Mouse (Mus musculus): Measurements from ENCODE around the gene Schip1. TPM values are rescaled to one million over a fixed set of nuclear protein-coding genes. Genes with fewer than 3 reads are reported as not detected.

The Schip1 gene
- total RNA-seq, 2 experiments from 2014 or later, result 211 to 215 TPM

DNA sequence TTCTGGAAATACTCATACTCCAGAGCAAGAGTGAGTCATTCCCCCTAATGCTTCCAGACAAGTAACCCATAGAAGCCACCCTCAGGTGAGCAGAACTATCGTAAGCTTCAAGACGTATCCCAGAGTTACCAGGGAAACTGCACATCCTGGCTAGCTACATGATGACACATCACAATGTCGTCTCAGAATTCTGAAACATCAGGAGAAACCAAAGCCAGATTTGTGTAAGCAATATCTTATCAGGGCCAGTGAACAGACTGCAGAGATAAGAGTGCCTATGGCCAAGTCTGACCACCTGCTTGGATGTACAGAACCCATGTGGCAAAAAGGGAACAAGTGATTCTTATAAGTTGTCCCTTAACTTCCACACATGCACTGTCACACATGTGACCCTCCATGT, 440.2 kb downstream of the Schip1 start:
- no peak for DNase-seq (ENCODE audit: low spot score in 2 of 2)

DNA sequence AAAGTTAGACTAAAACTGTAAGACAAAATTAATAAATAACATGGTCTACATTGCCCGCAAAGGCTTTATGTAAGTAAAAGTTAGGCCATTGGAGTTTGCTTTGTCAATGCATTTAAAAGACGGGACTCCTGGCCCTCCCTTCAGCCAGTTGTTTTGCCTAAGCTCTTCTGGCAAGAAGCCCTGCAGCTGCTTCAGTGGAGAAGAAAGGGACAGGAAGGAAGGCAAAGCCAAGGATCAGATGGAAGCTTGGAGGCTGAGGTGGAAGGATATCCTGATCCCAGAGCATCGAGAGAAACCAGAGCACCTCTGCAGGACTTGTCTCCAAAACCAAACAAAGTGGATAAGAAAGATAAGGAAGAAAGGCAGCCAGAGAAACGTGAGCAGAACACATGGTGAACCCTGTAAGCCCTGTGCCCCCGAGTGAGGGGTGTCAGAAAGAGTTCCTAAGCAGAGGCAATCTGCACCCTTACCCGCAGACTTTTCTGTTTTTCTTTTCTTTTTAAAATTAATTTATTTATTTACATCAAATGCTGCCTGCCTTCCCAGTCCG, 442.2 kb downstream of the Schip1 start:
- DNase-seq (ENCODE audit: low spot score in 2 of 2), result no peak

DNA sequence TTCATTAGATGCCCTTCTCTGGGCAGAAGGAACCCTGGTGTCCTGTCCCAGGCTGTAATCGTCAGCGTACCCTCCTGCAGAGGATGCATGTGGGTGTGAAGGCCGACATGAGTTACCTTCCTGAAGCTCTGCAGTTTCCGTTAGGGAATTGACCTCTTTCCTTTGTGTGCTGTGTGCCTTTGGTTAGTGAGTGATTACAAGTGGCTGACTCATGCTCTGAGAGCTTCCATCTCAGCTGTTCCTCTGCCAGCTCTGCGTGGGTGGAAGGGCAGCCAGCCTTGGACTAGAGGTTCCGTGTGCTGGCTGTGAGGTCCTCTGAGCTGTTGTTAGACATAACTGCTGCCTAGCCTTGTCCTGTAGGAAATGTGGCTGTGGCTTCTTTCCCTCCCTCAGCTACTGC, 444.0 kb downstream of the Schip1 start:
- no peak for DNase-seq (ENCODE audit: low spot score in 2 of 2)

DNA sequence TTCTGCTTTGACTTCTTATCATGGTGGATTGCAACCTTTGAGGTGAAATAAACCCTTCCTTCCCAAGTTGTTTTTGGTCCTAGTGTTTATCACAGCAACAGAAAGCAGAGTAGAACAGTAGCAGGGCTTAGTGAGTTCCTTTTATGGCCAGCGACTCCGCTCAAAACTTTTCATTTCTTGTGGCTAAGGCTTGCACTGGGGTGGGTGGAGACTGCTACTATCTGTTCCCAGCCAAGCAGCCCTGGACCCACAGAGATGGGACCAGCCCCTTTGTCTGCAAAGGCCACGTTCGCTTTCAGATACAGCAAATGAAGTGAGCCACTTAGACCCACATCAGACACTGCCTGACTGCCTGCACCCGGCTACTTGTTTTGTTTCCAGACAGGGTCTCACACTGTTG, 446.3 kb downstream of the Schip1 start:
- no peak for DNase-seq (ENCODE audit: low spot score in 2 of 2)

DNA sequence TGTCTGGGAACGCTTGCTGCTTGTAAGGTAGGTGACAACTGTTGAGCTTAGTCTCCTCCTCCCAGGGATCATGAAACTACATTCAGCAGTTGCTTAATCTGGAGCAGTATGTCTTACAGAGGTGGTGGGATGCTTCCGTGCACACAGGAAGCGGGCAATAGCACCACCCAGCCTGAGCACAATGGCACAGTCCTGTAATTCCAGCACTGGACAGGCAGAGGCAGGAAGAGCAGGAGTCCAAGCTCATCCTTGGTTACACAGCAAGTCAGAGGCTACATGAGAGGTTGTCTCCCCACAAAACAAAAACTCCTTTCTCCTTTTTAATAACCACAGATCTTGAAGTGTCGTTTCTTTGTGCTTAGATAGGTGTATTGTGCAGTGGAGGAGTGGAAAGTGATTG, 447.1 kb downstream of the Schip1 start:
- no peak for DNase-seq (ENCODE audit: low spot score in 2 of 2)

DNA sequence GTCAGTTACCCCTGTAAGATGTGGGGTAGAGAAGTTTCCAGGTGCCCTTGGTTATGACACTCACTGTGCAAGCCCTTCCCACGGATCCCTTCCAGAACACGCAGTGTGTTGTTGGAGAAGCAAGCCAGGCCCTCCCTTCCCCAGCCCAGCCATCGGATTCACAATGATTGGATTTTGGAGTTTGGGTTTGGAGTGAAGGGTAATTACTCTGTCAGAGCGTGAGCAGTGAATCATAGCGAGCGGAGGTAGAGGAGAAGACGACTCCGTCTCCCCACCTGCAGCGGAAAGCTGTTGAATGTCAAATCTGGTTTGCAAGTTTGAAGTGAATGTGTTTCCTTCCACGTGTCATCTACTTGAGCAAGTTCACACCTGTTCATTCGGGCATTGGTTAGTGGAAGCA, 447.7 kb downstream of the Schip1 start:
- no peak for DNase-seq (ENCODE audit: low spot score in 2 of 2)

DNA sequence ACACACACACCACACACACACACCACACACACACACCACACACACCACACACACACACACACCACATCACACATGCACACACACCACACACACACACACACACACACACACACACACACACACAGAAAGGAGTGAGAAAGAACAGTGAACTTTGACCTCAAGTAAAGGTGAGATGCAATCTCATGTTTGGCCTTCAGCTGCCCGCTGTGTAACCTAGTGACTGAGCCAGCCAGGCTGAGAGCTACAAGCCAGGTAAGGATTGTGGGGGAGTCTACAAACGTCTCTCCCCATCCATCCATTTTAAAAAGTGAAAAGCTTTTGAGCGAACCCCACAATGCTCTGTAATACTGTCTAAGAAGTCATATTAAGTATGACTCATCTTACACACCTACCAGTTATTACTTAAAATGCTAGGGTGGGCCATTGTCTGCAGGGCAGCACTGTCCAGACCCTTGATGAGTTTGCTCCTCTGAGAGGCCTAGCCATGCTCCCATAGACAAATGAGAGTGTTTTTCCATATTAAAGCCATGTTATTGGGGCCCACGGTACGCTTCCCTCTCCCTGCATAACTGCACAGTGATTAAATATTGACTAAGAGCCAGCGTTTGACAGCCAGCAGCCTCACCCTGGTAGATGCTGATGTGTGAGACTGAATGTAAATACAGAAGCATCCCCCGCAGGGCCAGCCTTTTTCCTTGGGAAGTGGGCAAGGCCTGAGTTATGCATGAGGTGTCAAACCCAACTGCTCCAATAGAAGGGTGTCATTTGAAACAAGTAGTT, 448.9 kb downstream of the Schip1 start:
- no peak for DNase-seq (ENCODE audit: low spot score in 2 of 2)

DNA sequence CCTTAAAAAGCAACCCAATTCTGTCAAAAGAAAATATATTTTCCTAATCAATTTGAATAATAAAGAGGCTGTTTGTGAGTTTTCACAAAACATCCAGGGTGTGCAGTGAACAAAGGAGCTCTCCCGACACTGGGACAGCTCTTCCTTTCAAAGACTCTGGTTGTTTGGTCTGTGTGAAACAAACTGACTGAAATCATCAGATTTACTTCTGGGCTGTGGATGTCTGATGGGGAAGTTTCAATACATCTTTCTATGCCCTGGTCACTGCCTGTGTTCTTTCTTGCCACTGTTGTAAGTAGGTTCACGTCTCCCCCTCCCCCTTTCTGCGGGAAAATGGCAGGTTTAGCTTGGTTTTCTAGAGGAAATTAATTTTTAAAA, 449.5 kb downstream of the Schip1 start:
- DNase-seq (ENCODE audit: low spot score in 2 of 2), result no peak

DNA sequence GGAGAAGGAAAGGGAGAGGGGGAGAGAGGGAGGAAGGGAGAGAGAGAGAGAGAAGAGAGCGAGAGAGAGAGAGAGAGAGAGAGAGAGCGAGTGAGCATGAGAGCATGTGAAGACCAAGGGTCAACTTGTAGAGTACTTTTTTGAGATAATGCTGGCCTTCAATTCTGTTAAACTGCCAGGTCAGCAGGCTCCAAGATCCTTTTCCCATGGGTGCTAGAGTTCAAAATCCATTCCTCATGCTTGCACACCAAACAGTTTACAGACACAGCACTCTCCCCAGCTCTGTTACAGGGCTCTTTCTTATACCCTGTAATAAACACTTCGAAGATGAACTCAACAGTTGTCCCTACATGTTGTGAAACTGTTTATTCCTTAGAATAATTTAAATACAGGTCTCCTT, 450.1 kb downstream of the Schip1 start:
- DNase-seq (ENCODE audit: low spot score in 2 of 2), result no peak

DNA sequence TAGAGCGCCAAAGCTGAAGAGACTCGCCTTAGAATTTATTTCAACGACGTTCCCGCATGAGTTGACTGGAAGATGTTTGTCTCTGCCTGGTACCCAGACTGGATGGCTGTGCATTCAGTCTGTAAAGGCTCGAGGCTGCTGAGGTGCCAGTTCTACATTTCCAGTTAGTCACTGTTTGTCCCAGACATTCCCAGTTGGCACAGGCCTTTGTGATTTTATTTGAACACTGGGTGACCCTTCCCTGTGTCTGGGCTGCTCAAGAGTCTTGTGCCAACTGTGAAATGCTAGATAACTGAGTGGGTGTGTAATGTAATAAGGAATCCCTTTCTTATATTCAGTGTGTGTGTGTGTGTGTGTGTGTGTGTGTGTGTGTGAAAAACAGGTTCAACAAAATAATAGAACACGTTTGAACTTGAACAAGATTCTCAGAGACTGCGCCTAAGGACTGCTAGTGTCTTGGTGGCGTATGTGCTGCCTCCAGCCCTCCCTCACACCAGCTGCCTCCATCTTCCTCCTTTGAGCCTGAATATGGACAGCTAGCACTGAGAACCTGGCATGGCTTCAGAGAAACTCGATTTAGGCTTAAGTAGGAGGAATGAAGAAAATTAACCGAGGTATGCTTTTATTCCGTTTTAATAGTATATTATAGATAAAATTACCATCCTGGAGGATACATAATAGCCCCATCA, 451.9 kb downstream of the Schip1 start:
- DNase-seq (ENCODE audit: low spot score in 2 of 2), result no peak

DNA sequence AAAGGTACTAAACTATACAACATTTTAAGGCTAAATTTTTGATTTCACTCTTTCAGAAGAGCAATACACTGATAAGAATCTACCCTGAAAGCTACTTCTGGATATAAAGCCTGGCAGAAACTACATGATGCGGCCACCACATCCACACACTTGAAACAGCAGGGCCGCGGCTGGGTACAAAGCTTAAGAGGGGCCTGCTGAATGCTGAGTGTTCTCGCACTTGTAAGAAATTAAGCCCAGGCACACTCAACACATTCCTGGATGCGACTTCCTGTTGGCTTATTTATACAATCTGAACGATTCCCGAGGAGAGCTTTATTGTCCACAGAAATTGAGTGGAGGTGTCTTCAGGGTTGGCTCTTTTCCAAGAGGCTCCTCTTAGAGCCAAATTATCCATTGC, 452.6 kb downstream of the Schip1 start:
- DNase-seq (ENCODE audit: low spot score in 2 of 2), result no peak

DNA sequence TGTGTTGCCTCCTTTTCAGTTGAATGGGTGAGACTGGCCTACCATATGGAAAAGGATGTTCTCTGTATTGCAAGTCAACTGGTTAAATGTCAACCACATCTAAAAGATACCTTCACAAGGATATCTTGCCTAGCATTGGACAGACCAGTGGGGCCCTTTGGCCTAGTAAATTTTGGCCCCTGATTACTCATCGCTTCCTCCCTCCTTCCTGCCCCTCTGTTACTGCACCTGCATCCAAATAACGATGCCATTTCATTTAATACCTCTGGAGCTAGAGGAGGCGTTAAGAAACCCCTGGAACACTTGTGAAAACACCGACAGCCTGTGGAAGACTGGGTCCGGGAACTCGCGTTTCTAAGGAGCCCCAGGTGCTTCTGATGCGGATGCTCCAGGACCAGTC, 453.4 kb downstream of the Schip1 start:
- DNase-seq (ENCODE audit: low spot score in 2 of 2), result no peak

DNA sequence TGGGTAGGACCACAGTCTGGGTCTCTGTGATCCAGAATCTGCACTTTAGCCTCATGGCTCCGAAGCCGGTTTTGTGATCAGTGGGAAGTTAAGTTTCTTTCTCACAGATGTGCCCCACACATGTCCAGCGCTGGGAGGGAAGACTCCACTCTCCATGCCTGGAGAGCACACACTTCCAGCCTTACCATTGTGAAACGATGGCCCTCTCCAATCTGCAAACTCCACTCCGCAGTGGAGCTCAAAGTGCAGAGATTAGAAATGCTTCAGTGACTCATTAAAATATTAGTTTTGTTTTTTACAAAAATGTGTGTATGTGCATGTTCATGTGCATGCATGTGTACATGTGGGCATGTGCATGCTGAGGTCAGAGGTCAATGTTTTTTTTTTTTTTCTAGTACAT, 454.0 kb downstream of the Schip1 start:
- DNase-seq (ENCODE audit: low spot score in 2 of 2), result no peak

DNA sequence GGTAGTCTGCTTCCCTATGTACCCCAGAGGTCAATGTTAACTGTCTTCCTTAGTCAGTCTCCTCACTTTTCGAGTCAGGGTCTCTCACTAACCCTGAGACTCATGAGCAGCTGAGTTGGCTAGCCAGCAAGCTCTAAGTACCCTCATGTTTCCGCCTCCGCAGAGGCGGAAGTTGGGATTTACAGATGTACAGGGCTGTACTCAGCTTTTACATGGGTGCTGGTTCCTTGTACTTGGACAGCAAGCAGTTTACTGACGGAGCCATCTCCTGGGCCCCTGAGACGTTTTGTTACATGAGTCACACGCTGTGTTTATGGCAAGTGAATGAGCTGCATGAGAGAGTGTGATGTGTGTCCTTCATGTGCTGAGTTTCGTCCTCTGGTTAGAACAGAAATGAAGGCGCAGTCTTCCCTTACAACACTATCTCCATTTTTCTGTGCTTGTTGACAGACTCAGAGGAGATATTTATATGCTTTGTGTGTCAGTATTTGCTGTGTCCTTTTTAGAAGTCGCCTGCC, 460.8 kb downstream of the Schip1 start:
- no peak for DNase-seq (ENCODE audit: low spot score in 2 of 2)

DNA sequence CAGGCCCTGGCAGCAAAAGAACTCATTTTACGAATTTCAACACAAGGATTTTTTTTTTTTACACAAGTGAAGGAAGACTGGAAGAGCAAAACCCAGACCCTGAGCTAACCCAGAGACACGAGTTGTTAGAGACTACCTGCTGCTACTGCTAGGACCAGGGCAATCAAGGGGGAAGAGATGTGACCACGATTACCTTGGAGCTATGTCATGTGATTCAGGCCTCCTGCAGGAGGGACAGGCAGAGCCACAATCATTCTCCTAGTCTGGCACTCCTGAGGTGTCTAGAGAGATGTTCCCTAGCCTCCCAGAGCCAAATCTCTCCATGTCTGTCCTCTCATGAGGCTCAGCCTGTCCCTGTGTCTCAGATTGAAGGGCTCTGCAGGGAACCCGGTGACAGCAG, 461.8 kb downstream of the Schip1 start:
- DNase-seq (ENCODE audit: low spot score in 2 of 2), result no peak

DNA sequence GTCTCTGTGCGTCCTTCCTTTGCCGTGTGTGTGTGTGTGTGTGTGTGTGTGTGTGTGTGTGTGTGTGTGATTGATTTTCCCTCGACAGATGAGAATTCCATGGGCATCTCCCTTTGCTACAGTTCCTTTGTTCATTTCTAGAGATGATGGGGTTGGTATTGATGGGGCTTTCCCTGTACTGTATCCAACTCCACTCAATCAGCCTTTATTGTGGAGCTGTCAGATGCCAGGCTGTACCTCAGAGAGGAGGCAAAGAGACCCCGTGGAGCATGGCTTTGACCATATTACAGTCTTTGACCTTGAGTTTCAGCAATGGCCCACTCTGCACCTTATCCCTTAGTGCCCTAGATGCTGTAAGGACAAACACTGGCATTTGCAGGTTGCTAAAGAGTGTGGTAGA, 462.6 kb downstream of the Schip1 start:
- DNase-seq (ENCODE audit: low spot score in 2 of 2), result no peak

DNA sequence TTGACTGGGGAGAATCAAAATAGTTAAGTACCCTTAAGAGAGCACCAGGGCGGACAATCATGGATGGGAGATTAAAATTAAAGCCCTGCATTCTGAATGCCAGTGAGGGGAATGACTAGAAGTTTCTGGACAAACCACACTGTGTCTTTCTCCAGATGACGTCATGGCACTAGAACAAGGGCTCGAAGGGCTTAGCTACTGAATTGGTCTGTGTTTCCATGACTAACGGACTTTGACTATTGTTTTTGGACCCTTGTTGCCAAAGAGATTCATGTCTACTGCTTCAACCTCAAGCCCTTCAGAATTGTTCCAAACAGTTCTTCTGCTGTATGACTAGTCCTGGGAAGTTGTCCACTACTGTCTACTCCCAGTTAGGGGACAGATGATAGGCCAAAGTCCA, 467.3 kb downstream of the Schip1 start:
- no peak for DNase-seq (ENCODE audit: low spot score in 2 of 2)

DNA sequence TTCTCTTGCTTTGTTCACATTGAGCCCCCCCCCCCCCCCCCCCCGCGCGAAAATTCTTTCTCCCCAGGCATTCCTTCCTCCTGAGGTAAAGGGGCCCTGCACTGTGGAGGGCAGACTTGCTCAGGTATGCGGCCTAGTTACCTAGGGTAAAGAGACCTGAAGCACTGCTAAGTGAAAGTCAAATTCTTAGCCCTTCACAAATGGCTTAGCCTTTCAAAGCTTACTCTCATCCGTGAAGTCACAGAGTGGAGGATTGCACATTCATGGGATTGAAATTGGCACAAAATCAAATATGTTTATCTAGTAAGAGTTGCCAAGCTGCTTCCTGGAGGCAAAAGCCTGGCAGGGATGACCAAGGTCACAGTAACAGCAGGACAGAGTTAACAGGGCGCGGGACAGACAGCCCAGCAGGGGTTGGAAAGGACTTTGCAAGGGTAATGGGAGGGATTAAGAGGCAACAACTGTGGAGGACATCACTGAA, 470.0 kb downstream of the Schip1 start:
- DNase-seq (ENCODE audit: low spot score in 2 of 2), result no peak

DNA sequence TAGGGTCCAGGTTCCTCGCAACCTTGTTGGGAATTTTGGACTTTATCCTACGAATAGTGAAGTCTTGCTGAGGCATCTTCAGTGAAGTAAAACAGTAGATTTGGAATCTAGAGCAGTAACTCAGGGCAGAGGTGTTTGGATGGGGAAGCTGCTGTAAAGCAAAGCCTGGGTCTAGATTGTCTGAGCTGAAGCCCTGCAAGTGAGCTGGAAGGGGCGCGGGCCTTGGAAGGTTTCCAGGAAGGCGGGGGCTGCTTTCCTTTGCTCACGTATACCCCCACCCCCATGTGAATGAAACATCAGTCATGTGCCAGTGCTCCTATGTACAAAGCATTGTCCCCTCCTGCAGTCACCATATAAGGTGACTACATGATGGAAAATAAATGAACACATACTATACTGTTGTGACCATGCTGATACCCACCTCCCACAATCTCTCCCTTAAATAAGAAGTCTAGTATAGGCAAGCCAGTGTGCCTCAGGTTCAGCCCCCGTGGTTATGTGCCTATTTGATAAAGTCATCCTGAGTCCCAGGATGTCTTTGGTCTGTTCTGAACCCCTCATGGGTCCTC, 470.6 kb downstream of the Schip1 start:
- DNase-seq (ENCODE audit: low spot score in 2 of 2), result no peak

DNA sequence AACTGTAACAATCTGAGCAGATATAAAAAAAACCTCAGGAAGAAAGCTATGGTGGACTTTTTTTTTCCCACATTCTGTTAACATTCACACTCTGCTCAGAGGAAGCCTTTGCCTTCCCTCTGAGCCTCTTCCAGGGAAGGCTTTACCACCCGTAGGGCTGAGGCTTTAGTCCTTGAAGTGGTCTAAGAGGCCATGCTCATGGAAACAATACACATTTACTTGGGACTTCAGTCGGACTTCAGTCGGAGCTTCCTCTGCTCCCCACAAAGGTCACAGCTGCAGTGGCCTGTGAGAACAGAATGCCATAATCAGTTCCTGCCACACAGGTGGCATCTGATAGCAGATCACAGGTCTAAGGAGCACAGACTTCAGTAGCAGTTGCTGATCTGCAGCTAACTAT, 471.5 kb downstream of the Schip1 start:
- no peak for DNase-seq (ENCODE audit: low spot score in 2 of 2)

DNA sequence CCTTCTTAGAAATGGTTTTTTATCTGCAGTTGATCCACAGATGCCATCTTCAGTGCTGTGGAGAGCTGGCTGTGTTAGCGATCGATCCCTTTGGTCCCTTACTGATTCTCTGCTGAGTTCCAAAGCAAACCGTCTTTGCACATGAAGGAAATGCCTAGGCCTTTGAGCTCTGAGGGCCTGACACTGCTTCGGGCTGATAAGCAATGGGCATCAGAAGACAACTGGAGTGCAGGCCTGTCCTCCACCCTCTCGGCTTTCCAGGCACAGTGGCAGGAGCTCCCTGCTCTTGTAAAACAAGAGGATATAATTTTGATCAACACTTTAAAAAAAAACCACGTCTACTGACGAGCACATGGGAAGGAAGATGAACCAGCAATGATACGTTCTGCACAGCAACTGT, 477.1 kb downstream of the Schip1 start:
- DNase-seq (ENCODE audit: low spot score in 2 of 2), result no peak

DNA sequence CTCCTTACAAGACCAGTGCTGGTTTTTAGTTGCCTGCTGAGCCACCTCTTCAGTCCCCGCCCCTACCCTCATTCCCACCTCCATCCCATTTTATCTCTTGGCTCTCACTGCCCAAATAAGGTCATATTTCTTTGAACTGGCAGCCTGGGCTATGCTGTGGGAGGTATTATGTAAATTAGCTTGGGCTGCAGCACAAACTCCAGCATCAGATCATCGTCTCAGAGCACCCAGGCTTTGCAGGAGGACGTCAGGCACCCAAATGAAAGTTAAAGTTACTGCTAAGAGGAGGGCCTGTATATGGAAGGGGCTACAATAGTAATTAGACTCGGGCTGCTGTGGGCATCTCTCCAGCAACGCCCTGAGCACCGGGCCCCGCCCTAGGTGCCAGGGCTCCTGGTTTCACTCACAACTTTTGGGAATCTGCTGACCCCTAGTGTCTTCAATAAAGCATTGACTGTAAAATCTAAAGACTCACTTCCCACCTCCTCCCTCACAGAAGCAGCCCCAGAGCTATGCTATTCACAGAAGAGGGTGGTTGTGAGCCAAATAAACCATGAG, 478.4 kb downstream of the Schip1 start:
- DNase-seq (ENCODE audit: low spot score in 2 of 2), result peak; percentile 48 to 62

Data from layer of hippocampus, postnatal 10 days (tissue).